Mouse (Mus musculus): ENCODE measurements at regions not wholly inside any gene's neighbourhood (a gene's known extent, or its start where the extent isn't known, plus 50 kb on each side); places are given as distances from the start of the nearest gene placed in this dataset.
A peak's percentile ranks its signal among the peaks of the same experiment; 100 is the strongest.

DNA sequence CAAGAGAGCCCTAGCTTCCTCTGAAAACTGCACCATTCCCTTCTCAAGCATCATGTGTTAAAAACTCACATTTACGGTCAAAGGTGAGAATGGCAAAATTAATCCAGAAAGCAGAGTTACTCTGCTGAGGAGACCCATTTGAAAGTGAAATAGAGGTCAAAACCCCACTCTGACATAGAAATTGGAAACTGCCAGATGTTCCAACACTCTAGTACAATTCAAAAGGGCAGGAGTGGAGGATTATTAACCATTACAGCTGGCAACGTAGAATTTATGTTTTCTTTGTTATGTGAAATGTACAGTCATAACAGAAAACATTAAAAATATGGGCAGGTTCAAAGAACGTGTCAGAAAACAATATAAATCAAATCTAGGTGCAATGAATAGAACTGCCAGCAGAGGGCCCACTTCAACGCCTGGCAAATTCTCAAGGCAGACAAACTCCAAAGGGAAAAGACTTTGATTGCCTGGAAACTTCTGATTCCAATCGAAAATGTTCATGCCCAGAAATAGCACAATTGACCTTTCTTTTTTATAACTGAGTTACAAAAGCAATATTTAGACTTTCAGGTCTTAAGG lies 54.2 kb upstream of the Rfpl4b start:
- H3K4me3 ChIP-seq (ENCODE audit: low read length), result no peak overlapping the region
- H3K27ac ChIP-seq, result no peak overlapping the region
- no peak overlapping the region for H3K9ac ChIP-seq (replicated peaks; ENCODE audit: low read length)
- TF ChIP-seq CTCF (IDR thresholded peaks at IDR 0.05; ENCODE audit: low read depth), result peak; percentile 79
- WGBS, result 21% methylated on average over 5 of the region's 5 CpGs
- no peaks in the 10 kb centered on the region for H3K27me3 ChIP-seq (ENCODE audit: insufficient read depth, low read length)
- no peaks in the 10 kb centered on the region for H3K36me3 ChIP-seq (ENCODE audit: insufficient read depth, low read length)
- no peaks in the 10 kb centered on the region for H3K9me3 ChIP-seq (ENCODE audit: low read length)
- H3K4me1 ChIP-seq (ENCODE audit: insufficient read depth, low read length), result no peaks in the 10 kb centered on the region
- no peak overlapping the region for H3K4me2 ChIP-seq (ENCODE audit: low read depth, low read length)
- no peak for ATAC-seq
- peak; percentile 58 for DNase-seq (ENCODE audit: low spot score)

DNA sequence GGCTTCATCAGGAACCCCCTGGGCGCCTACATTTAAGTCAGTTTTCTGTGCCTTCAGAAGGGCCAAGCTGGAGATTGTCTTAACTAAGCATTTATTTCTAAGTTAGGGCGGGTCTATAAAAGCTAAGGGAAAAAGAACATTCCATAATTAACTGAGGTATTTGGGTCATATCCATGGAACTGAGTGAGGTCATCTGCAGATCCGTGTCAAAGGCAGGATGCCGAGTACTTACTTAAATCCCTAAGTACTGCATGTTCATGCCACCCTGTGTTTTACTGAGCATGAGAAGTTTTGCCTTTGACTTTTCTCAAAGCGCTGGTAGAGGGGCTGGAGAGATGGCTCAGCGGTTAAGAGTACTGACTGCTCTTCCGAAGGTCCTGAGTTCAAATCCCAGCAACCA lies 57.7 kb upstream of the Rfpl4b start:
- Histone ChIP-seq H3K4me2 (ENCODE audit: low read depth, low read length) (no peak overlapping the region), H3K36me3 (ENCODE audit: insufficient read depth, low read length) (no peaks in the 10 kb centered on the region), H3K9ac (replicated peaks; ENCODE audit: low read length) (no peak overlapping the region), H3K9me3 (ENCODE audit: low read length) (no peaks in the 10 kb centered on the region), H3K27ac (no peak overlapping the region), H3K4me3 (ENCODE audit: low read length) (no peak overlapping the region), H3K4me1 (ENCODE audit: insufficient read depth, low read length) (no peaks in the 10 kb centered on the region), H3K27me3 (ENCODE audit: insufficient read depth, low read length) (no peaks in the 10 kb centered on the region)
- DNase-seq (ENCODE audit: low spot score) (no peak), ATAC-seq (no peak)
- WGBS, result 90% methylated on average over 7 of the region's 7 CpGs
- no peak for TF ChIP-seq CTCF (IDR thresholded peaks at IDR 0.05; ENCODE audit: low read depth)

DNA sequence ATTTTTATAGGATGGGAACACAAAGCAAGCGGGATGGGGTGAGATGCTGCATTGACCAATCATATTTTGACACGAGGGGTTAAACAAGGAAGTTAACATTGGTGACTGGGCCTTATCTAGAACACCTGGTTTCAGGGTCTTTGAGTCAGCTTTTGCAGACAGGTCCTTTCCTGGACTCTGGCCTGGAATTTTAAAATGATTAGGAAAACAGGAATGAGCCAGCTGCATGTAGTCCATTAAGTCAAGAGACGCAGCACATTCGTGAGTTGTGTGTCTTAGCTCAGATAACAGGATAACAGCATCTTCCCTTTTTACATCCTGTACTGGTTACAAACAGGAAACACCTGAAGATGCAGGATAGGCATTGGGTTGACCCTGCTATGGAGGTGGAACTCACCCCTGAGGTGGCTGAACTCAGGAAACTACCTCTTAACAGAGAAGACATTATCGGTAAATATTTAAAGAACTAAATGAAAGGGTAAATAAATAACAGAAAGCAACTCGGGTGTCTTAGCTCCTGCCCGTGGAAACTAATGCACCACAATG lies 59.1 kb upstream of the Rfpl4b start:
- TF ChIP-seq CTCF (IDR thresholded peaks at IDR 0.05; ENCODE audit: low read depth), result no peak
- 87% methylated on average over 7 of the region's 7 CpGs for WGBS
- H3K4me3 ChIP-seq (ENCODE audit: low read length), result no peak overlapping the region
- H3K9me3 ChIP-seq (ENCODE audit: low read length), result no peaks in the 10 kb centered on the region
- no peaks in the 10 kb centered on the region for H3K4me1 ChIP-seq (ENCODE audit: insufficient read depth, low read length)
- no peak overlapping the region for H3K4me2 ChIP-seq (ENCODE audit: low read depth, low read length)
- H3K27me3 ChIP-seq (ENCODE audit: insufficient read depth, low read length), result no peaks in the 10 kb centered on the region
- no peak overlapping the region for H3K9ac ChIP-seq (replicated peaks; ENCODE audit: low read length)
- H3K36me3 ChIP-seq (ENCODE audit: insufficient read depth, low read length), result no peaks in the 10 kb centered on the region
- no peak overlapping the region for H3K27ac ChIP-seq
- DNase-seq (ENCODE audit: low spot score) (no peak), ATAC-seq (no peak)

DNA sequence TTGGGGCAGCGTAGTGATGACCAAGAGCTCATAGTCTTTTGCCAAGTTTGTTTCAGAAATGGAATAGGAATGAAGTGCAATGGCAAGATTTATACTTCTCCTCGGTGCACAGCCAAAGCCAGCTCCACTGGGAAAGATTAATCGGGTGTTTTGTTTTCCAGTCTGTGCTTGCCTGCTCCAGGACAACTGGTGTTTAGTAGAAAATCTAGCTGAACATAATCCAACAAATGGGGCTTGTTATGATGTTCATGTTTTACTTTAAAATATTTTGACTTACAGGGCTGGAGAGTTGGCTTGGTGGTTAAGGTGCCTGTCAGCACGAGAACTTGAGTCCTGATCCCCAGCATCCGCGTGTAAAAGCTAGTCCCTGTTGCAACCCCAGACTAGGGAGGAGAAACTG lies 60.6 kb upstream of the Rfpl4b start:
- TF ChIP-seq CTCF (IDR thresholded peaks at IDR 0.05; ENCODE audit: low read depth), result no peak

DNA sequence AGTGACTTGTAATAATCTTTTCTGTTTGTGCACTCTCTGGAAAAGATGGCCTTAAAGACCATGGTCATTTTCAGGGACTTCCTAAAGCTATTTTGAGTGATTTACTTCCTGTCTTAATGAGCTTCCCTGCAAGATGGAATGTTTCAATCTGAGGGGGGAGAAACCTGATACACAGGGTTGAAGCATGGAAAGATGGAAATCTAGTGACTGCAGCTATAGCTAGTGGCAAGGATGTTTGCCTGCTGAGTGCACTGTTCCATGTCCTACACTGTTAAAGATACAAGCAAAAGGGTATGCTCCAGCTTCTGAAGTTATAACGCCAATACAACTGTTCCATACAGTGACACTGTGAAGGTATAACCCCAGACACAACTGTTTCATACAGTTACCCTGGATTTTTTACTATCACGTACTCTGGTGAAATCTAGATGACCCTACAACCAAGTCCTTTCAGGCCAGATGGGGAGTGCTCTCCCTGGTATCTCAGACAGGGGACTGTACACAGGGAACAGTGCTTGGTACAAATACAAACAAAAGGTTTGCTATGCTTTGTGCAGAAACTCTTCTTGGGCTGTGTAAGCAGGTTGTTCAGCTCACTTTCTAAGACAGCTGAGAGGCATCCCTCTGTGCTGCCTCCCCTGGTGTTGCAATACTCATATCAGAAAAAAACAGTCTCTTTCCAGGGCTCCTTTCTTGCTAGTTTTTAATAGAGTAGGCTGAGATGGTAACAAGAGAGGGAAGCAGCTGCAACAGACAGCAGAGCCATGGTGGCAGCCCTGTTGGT lies 62.4 kb upstream of the Rfpl4b start:
- Histone ChIP-seq H3K9ac (replicated peaks; ENCODE audit: low read length) (no peak overlapping the region), H3K4me2 (ENCODE audit: low read depth, low read length) (no peak overlapping the region), H3K36me3 (ENCODE audit: insufficient read depth, low read length) (no peaks in the 10 kb centered on the region), H3K9me3 (ENCODE audit: low read length) (no peaks in the 10 kb centered on the region), H3K27ac (no peak overlapping the region), H3K4me1 (ENCODE audit: insufficient read depth, low read length) (no peaks in the 10 kb centered on the region), H3K27me3 (ENCODE audit: insufficient read depth, low read length) (no peaks in the 10 kb centered on the region), H3K4me3 (ENCODE audit: low read length) (no peak overlapping the region)
- ATAC-seq (no peak), DNase-seq (ENCODE audit: low spot score) (no peak)
- WGBS, result 88% methylated on average over 2 of the region's 2 CpGs
- no peak for TF ChIP-seq CTCF (IDR thresholded peaks at IDR 0.05; ENCODE audit: low read depth)

More for the DNA sequence above, 60.6 kb upstream of the Rfpl4b start:
- Histone ChIP-seq H3K36me3 (ENCODE audit: insufficient read depth, low read length) (no peaks in the 10 kb centered on the region), H3K27me3 (ENCODE audit: insufficient read depth, low read length) (no peaks in the 10 kb centered on the region), H3K9me3 (ENCODE audit: low read length) (no peaks in the 10 kb centered on the region), H3K4me1 (ENCODE audit: insufficient read depth, low read length) (no peaks in the 10 kb centered on the region), H3K27ac (no peak overlapping the region), H3K4me2 (ENCODE audit: low read depth, low read length) (no peak overlapping the region), H3K9ac (replicated peaks; ENCODE audit: low read length) (no peak overlapping the region), H3K4me3 (ENCODE audit: low read length) (no peak overlapping the region)
- DNase-seq (ENCODE audit: low spot score), result no peak
- 87% methylated on average over 6 of the region's 6 CpGs for WGBS
- no peak for ATAC-seq

DNA sequence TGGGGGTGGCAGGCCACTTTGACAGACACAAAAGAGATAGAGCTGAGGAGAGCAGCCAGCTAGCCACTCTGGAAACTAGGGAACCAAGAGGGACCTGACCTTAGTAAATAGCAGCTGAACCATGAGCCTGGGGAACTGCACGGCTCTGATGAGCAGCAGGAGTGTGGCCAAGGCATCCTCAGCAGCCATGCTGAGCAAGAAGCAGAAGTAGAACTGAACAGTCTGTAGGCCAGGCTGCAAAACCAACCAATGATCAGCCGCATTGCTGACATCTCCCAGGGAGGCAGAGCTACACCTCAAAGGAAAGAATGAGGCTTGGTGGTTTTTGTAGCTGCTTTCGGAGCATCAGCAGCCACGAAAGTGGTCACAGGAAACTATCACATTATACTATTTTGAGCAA lies 63.1 kb upstream of the Rfpl4b start:
- no peaks in the 10 kb centered on the region for H3K9me3 ChIP-seq (ENCODE audit: low read length)
- H3K4me2 ChIP-seq (ENCODE audit: low read depth, low read length), result no peak overlapping the region
- no peaks in the 10 kb centered on the region for H3K4me1 ChIP-seq (ENCODE audit: insufficient read depth, low read length)
- WGBS, result 62% methylated on average over 4 of the region's 4 CpGs
- DNase-seq (ENCODE audit: low spot score) (no peak), ATAC-seq (no peak)
- no peak overlapping the region for H3K4me3 ChIP-seq (ENCODE audit: low read length)
- H3K9ac ChIP-seq (replicated peaks; ENCODE audit: low read length), result no peak overlapping the region
- H3K36me3 ChIP-seq (ENCODE audit: insufficient read depth, low read length), result no peaks in the 10 kb centered on the region
- H3K27ac ChIP-seq, result no peak overlapping the region
- H3K27me3 ChIP-seq (ENCODE audit: insufficient read depth, low read length), result no peaks in the 10 kb centered on the region
- no peak for TF ChIP-seq CTCF (IDR thresholded peaks at IDR 0.05; ENCODE audit: low read depth)

DNA sequence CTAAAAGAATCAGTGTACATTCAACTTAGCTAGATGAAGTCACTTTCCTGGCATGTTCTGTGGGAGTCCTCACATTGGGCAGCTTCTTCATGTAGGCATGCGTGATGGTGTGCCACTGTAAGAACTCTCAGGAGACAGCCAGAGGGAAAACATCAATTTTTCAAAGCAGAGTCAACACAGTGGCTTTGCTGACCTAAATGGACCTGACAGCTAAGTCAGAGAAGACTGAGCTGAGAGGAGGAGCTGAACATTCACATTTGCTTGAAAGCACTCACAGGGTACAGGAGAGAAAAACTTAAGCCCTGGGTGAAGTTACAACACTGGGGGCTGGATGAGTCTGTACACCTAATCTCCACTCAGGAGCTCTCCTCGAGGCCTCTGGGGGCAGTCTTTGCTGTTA lies 64.9 kb upstream of the Rfpl4b start:
- WGBS, result 72% methylated on average over 2 of the region's 2 CpGs
- DNase-seq (ENCODE audit: low spot score) (no peak), ATAC-seq (no peak)
- H3K9ac ChIP-seq (replicated peaks; ENCODE audit: low read length), result no peak overlapping the region
- H3K9me3 ChIP-seq (ENCODE audit: low read length), result no peaks in the 10 kb centered on the region
- H3K36me3 ChIP-seq (ENCODE audit: insufficient read depth, low read length), result no peaks in the 10 kb centered on the region
- no peak overlapping the region for H3K4me2 ChIP-seq (ENCODE audit: low read depth, low read length)
- H3K4me3 ChIP-seq (ENCODE audit: low read length), result no peak overlapping the region
- H3K27me3 ChIP-seq (ENCODE audit: insufficient read depth, low read length), result no peaks in the 10 kb centered on the region
- H3K27ac ChIP-seq, result no peak overlapping the region
- no peak for TF ChIP-seq CTCF (IDR thresholded peaks at IDR 0.05; ENCODE audit: low read depth)
- H3K4me1 ChIP-seq (ENCODE audit: insufficient read depth, low read length), result no peaks in the 10 kb centered on the region

Measured in hindbrain, postnatal 0 days (tissue).